Mouse (Mus musculus): ENCODE results near the gene Pla2g4b.
A peak's percentile ranks its signal among the peaks of the same experiment; 100 is the strongest.

Gene Pla2g4b

DNA sequence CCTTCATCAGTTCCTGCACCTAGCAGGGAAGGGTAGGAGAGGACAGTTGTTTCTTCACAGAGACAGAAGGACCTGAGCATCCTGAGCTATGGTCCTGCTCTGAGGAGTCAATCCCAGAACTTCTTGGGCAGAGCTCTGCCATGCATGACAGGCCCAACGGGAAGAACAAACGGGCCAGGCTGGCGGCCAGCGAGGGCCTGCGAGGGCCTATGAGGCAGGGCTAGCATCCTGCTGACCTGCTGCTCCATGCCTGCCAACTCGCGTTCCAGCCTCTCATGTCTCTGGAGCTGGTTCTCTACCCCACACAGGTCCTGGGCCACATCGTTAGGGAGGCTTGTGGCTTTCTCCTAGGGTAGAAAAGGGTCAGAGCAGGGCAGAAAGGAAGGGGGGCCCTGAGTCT is 29.0 kb downstream of the Pla2g4b start:
- DNase-seq (ENCODE audit: low read depth, low spot score): no peak

- no peak for DNase-seq (ENCODE audit: low read depth, low spot score)
Observed at GRCm38 (mm10) chr2:120064639-120065038, 31.4 kb downstream of the Pla2g4b start.

DNA sequence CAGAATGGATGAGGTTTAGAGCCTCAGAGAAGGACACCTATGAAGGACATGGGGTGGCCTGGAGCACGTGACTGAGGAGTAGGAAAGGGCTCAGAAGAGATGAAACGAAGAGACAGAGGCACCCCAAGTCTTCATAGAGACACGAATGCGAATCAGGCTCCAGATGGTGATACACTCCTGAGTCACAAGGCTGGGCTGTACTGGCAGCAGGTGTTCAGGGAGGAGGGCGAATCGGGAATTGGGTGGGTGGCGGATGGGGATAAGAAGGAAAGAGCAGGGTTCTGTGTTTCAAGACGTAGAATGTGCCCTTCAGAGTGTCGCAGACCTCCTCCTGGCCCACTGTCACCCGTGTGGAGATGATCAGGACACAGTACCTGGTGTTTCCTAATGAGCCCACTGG is 32.0 kb downstream of the Pla2g4b start:
- DNase-seq (ENCODE audit: low read depth, low spot score): no peak

- no peak for DNase-seq (ENCODE audit: low read depth, low spot score)
Observed at GRCm38 (mm10) chr2:120066224-120066623, 33.0 kb downstream of the Pla2g4b start.

- peak; percentile 30 for DNase-seq (ENCODE audit: low read depth, low spot score)
Observed at GRCm38 (mm10) chr2:120068555-120069465, 35.6 kb downstream of the Pla2g4b start.

- DNase-seq (ENCODE audit: low read depth, low spot score): no peak
Observed at GRCm38 (mm10) chr2:120069466-120069990, 36.3 kb downstream of the Pla2g4b start.

DNA sequence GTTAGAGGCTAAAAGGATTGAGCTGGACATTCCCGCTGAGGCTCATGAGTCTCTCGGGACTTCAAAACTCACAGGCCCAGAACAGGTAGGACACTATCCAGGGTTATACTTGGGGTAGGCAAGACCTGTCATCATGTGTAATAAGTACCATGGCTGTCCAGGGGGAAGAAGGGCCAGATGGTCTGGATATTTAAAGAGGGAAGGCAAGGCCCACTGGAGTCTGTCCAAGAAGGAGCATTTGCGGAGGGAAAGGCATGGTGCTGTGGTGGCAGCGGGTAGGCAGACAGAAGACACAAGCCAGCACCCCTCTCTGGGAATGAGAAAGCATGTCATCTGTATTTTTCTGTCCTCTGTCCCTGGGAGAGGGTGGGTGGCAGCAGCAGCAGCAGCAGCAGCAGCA is 40.9 kb downstream of the Pla2g4b start:
- DNase-seq (ENCODE audit: low read depth, low spot score): no peak

- peak; percentile 31 for DNase-seq (ENCODE audit: low read depth, low spot score)
Observed at GRCm38 (mm10) chr2:120076076-120076705, 43.0 kb downstream of the Pla2g4b start.

GRCm38 (mm10) chr2:120082416-120082815 is 49.2 kb downstream of the Pla2g4b start:
- DNase-seq (ENCODE audit: low read depth, low spot score): no peak

DNA sequence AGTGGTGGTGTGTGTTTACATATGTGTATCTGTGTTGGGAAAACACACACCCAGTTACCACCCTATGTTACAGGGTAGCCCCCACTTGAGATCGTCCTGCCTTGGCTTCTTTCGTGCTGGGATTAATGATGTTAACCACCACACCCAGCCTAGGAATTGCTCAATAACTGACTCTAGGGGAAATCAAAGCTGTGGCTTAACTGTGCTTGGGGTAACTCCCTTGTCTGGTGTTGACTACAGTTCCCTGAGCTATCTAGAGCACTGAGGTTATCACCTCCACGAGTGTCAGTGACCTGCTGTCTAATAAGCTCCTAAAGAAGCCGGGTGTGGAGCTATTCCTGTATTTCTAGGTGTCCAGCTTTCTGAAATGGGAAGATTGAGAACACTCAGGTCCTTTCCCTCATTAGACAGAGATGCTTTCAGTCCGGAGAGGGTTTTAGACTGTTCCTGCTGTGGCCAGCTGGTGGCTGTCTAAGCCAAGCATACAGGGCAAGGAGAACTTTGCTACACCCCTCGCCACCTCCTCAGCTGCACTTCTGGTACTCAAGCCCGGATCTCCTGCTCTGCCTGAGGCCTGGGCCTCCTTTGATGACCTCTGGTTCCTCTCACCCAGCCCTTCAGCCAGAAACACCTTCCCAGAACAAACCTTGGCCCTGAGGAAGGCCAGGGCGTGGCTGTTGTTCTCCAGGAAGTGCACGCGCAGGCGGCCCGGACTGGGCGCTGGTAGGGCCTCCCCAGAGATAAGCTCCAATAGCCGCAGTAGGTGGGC is 51.6 kb downstream of the Pla2g4b start:
- DNase-seq (ENCODE audit: low read depth, low spot score): no peak

- DNase-seq (ENCODE audit: low read depth, low spot score): no peak
Observed at GRCm38 (mm10) chr2:120086038-120086437, 52.8 kb downstream of the Pla2g4b start.

- DNase-seq (ENCODE audit: low read depth, low spot score): no peak
Observed at GRCm38 (mm10) chr2:120087391-120087790, 54.2 kb downstream of the Pla2g4b start.

DNA sequence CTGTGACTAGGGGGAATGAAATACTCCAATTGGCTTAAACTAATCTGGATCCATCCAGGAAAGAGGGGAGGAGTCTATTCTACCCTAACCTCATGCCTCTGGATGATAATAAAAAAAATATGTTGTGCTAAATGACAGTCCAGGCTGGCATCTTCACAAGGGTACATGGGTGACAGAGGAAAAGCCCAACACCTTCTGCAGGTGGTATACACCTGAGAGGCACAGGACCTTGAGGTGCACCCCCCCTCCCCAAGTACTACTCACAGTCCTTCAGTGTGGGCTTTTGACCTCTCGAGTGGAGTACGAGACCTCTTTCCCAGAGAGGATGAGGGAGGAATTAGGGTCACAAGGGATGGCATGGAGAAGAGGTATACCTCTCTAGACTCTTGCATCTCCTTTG is 54.7 kb downstream of the Pla2g4b start:
- no peak for DNase-seq (ENCODE audit: low read depth, low spot score)

DNA sequence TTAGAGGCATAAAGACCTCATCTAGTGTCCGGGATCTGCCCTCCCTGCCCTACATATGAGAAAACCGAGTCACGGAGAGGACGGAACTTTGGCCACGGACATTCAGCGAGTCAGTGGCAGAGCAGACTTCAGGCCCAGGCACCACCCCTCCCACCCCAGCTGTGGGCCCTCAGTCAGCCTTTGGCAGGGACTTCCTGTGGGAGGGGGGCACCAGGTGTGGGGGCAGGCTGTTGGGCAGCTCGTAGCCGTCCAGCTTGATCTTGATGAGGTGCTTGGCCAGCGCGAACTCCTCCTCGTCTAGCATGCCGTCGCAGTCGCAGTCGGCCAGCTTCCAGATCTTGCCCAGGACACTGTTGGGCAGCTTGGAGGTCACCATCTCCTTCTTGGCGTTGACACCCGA is 57.8 kb downstream of the Pla2g4b start:
- no peak for DNase-seq (ENCODE audit: low read depth, low spot score)

Measured in retina, postnatal 7 days (tissue).